Mouse (Mus musculus) testis, adult 2 months (tissue): Measurements from ENCODE around the gene Kremen1.

Experiments used
- CTCF ChIP-seq: fragments of 200-500 bp; IDR thresholded peaks from 2 replicates; pipeline ENCODE4 v1.5.1; 2012; ENCODE audit warnings: low read depth, mild to moderate bottlenecking, inconsistent platforms, low read length, moderate library complexity; ENCODE audit not compliant: control insufficient read depth, insufficient read depth, insufficient replicate concordance
- POLR2A ChIP-seq: fragments of 200-500 bp; IDR thresholded peaks from 2 replicates; pipeline ENCODE4 v1.6.1; 2012; ENCODE audit warnings: low read depth, mild to moderate bottlenecking, inconsistent platforms, low read length, moderate library complexity; ENCODE audit not compliant: control insufficient read depth

GRCm38 (mm10) chr11:5172861-5173260, 88.5 kb downstream of the Kremen1 start:
- TF ChIP-seq POLR2A, result no peak
- no peak for TF ChIP-seq CTCF
